Mouse (Mus musculus): ENCODE measurements around the gene Mx1. TPM values are rescaled to one million over a fixed set of nuclear protein-coding genes. Genes with fewer than 3 reads are reported as not detected.
A peak's percentile ranks its signal among the peaks of the same experiment; 100 is the strongest.

Gene Mx1
- polyA plus RNA-seq, 1 experiment from 2014 or later = 0.04 TPM

DNA sequence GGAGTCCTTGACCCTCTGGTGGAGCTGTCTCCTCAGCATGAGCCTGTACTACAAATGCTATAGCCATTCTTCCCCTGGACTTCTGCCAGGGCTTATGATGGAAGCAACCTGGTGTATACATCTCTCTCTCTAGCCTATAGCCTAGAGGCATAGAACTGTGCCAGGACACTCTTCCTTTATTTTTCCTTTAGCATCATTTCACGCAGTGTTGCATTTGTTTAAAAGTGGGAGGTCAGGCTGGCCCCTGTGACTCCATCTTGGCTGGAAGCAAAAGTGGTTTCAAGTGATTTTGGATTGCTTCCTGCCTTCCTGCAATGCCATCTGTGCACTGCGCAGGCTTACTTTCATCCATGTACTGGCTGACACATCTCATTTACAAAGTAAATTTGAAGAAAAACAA is 28.5 kb downstream of the Mx1 start:
- Histone ChIP-seq H3K36me3 (ENCODE audit: control insufficient read depth, insufficient read depth, low read length) (no peaks in the 10 kb centered on the region), H3K27ac (ENCODE audit: low read depth, low read length) (no peak overlapping the region), H3K4me1 (ENCODE audit: control insufficient read depth, insufficient read depth, low read length) (no peaks in the 10 kb centered on the region), H3K9me3 (ENCODE audit: control insufficient read depth, low read length) (no peaks in the 10 kb centered on the region), H3K4me3 (ENCODE audit: low read depth, low read length) (no peak overlapping the region), H3K27me3 (ENCODE audit: control insufficient read depth, insufficient read depth, low read length) (no peaks in the 10 kb centered on the region), H3K9ac (ENCODE audit: low read length) (no peak overlapping the region), H3K4me2 (no peak overlapping the region)
- ATAC-seq (ENCODE audit: low FRiP score) = no peak
- WGBS = 83% methylated on average over 2 of the region's 2 CpGs
- no peak for DNase-seq (ENCODE audit: low spot score, missing footprints)

GRCm38 (mm10) chr16:97431328-97431727 is 31.4 kb downstream of the Mx1 start:
- no peak overlapping the region for H3K4me3 ChIP-seq (ENCODE audit: low read depth, low read length)
- H3K36me3 ChIP-seq (ENCODE audit: control insufficient read depth, insufficient read depth, low read length) = no peaks in the 10 kb centered on the region
- H3K9ac ChIP-seq (ENCODE audit: low read length) = no peak overlapping the region
- no peak overlapping the region for H3K27ac ChIP-seq (ENCODE audit: low read depth, low read length)
- no peak for ATAC-seq (ENCODE audit: low FRiP score)
- H3K27me3 ChIP-seq (ENCODE audit: control insufficient read depth, insufficient read depth, low read length) = no peaks in the 10 kb centered on the region
- DNase-seq (ENCODE audit: low spot score, missing footprints) = no peak
- 83% methylated on average over 4 of the region's 4 CpGs for WGBS
- H3K4me1 ChIP-seq (ENCODE audit: control insufficient read depth, insufficient read depth, low read length) = no peaks in the 10 kb centered on the region
- no peak overlapping the region for H3K4me2 ChIP-seq
- no peaks in the 10 kb centered on the region for H3K9me3 ChIP-seq (ENCODE audit: control insufficient read depth, low read length)

DNA sequence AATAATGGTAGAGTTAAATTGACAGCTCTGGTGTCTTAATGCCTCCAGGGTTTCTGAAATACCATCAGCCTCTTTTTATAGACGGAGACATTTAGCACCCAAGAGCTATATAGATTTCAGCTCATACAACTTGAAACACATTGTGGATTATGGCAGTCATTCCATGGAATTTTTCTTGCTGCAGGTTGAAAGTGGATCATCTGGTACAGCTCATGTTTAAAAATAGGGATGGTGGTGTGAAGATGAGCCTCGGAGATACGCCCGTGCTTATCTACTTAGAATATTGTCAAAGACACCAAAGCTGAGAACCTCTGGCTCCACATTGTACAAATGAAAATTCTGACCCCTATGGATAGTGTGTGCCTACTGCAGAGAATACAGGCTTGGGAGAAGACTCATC is 32.6 kb downstream of the Mx1 start:
- Histone ChIP-seq H3K4me1 (ENCODE audit: control insufficient read depth, insufficient read depth, low read length) (no peaks in the 10 kb centered on the region), H3K36me3 (ENCODE audit: control insufficient read depth, insufficient read depth, low read length) (no peaks in the 10 kb centered on the region), H3K9me3 (ENCODE audit: control insufficient read depth, low read length) (no peaks in the 10 kb centered on the region), H3K4me3 (ENCODE audit: low read depth, low read length) (no peak overlapping the region), H3K4me2 (no peak overlapping the region), H3K27me3 (ENCODE audit: control insufficient read depth, insufficient read depth, low read length) (no peaks in the 10 kb centered on the region), H3K9ac (ENCODE audit: low read length) (no peak overlapping the region), H3K27ac (ENCODE audit: low read depth, low read length) (no peak overlapping the region)
- DNase-seq (ENCODE audit: low spot score, missing footprints) = no peak
- no peak for ATAC-seq (ENCODE audit: low FRiP score)
- WGBS = 96% methylated on average over 4 of the region's 4 CpGs

DNA sequence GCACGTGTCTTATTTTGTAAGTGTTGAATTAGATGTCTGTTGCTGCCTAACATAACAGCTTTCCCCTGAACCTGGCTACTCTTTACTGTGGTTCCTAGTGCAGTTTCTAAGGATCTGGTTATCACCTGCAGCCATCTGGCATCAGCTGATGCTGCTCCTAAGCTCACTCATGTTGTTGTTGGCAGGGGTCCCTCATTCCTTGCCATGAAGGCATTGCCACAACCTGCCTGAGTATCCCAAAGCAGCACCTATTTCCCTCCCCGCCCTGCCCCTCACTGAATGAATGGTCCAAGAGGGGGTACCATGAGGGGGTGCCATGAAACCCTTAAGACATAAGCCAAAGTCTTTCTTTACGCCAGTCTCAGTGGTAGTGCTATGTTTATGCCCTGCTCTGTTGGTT is 34.7 kb downstream of the Mx1 start:
- DNase-seq (ENCODE audit: low spot score, missing footprints) (no peak), ATAC-seq (ENCODE audit: low FRiP score) (no peak)
- no peaks in the 10 kb centered on the region for H3K36me3 ChIP-seq (ENCODE audit: control insufficient read depth, insufficient read depth, low read length)
- no peak overlapping the region for H3K9ac ChIP-seq (ENCODE audit: low read length)
- no peak overlapping the region for H3K4me3 ChIP-seq (ENCODE audit: low read depth, low read length)
- H3K4me1 ChIP-seq (ENCODE audit: control insufficient read depth, insufficient read depth, low read length) = no peaks in the 10 kb centered on the region
- WGBS = 81% methylated on average over 3 of the region's 3 CpGs
- no peaks in the 10 kb centered on the region for H3K27me3 ChIP-seq (ENCODE audit: control insufficient read depth, insufficient read depth, low read length)
- H3K27ac ChIP-seq (ENCODE audit: low read depth, low read length) = no peak overlapping the region
- H3K4me2 ChIP-seq = no peak overlapping the region
- no peaks in the 10 kb centered on the region for H3K9me3 ChIP-seq (ENCODE audit: control insufficient read depth, low read length)

DNA sequence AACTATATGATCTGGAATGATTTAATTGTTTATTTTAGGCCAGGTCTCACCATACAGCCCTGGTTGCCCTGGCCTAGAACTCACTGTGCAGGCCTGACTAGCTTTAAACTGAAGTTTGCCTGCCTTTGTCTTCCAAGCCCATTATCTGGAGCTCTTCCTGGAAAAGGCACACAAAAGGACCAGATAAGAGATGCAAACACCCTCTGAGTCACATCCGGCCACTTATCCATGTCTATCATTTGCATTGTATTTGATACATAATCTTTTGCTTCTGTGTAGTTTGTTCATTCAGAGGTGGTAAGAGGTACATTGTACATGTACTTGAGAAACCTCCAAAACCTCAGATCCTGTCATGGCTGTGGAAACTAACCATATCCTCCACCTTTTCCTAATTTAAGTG is 39.1 kb downstream of the Mx1 start:
- H3K4me3 ChIP-seq (ENCODE audit: low read depth, low read length) = no peak overlapping the region
- H3K27me3 ChIP-seq (ENCODE audit: control insufficient read depth, insufficient read depth, low read length) = no peaks in the 10 kb centered on the region
- H3K36me3 ChIP-seq (ENCODE audit: control insufficient read depth, insufficient read depth, low read length) = no peaks in the 10 kb centered on the region
- DNase-seq (ENCODE audit: low spot score, missing footprints) = no peak
- no peak for ATAC-seq (ENCODE audit: low FRiP score)
- H3K27ac ChIP-seq (ENCODE audit: low read depth, low read length) = no peak overlapping the region
- H3K9me3 ChIP-seq (ENCODE audit: control insufficient read depth, low read length) = no peaks in the 10 kb centered on the region
- no peak overlapping the region for H3K9ac ChIP-seq (ENCODE audit: low read length)
- H3K4me1 ChIP-seq (ENCODE audit: control insufficient read depth, insufficient read depth, low read length) = no peaks in the 10 kb centered on the region
- 74% methylated on average over 1 of the region's 1 CpGs for WGBS
- no peak overlapping the region for H3K4me2 ChIP-seq

GRCm38 (mm10) chr16:97421671-97422070 is 41.0 kb downstream of the Mx1 start:
- DNase-seq (ENCODE audit: low spot score, missing footprints) (no peak), ATAC-seq (ENCODE audit: low FRiP score) (no peak)
- 90% methylated on average over 6 of the region's 6 CpGs for WGBS

DNA sequence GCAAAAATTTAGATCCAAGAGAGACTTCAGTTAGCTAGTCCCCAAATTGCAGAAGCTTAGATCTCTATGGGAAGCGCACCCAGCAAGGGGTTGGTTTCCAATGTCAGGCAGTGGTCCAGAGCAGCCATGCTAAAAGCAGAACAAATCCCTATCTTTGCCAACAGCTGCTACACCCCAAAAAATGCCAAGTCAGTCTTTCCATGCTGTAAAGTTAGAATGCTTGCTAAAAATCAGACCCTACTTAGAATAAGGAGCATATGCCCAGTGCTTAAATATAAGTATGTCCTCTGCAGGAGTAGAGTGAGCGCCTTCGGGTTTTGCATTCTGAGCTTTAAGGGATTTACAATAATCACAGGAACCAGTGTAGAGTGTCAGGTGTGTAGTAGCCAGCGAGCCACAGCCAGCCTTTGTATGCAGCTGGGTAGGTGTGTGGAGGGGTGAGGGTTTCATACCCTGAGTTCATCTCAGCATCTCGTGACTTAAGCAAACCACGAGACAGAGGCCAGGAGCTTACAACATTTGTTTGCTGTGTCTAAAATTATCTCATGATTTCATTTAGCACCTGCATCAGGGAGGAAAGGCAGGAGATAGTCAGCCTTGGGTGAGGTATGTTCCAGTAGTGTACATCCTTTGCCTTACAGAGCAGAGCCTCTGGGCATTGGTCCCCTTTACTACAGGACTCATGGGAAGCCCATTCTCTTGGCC is 43.8 kb downstream of the Mx1 start:
- Histone ChIP-seq H3K4me3 (ENCODE audit: low read depth, low read length) (no peak overlapping the region), H3K4me1 (ENCODE audit: control insufficient read depth, insufficient read depth, low read length) (no peaks in the 10 kb centered on the region), H3K4me2 (no peak overlapping the region), H3K36me3 (ENCODE audit: control insufficient read depth, insufficient read depth, low read length) (no peaks in the 10 kb centered on the region), H3K27ac (ENCODE audit: low read depth, low read length) (no peak overlapping the region), H3K9me3 (ENCODE audit: control insufficient read depth, low read length) (no peaks in the 10 kb centered on the region), H3K9ac (ENCODE audit: low read length) (no peak overlapping the region), H3K27me3 (ENCODE audit: control insufficient read depth, insufficient read depth, low read length) (no peaks in the 10 kb centered on the region)
- DNase-seq (ENCODE audit: low spot score, missing footprints) = no peak
- WGBS = 87% methylated on average over 6 of the region's 6 CpGs
- no peak for ATAC-seq (ENCODE audit: low FRiP score)

More at GRCm38 (mm10) chr16:97421671-97422070, 41.0 kb downstream of the Mx1 start:
- Histone ChIP-seq H3K36me3 (ENCODE audit: control insufficient read depth, insufficient read depth, low read length) (no peaks in the 10 kb centered on the region), H3K27ac (ENCODE audit: low read depth, low read length) (no peak overlapping the region), H3K9ac (ENCODE audit: low read length) (no peak overlapping the region), H3K4me1 (ENCODE audit: control insufficient read depth, insufficient read depth, low read length) (no peaks in the 10 kb centered on the region), H3K27me3 (ENCODE audit: control insufficient read depth, insufficient read depth, low read length) (no peaks in the 10 kb centered on the region), H3K9me3 (ENCODE audit: control insufficient read depth, low read length) (no peaks in the 10 kb centered on the region), H3K4me2 (no peak overlapping the region), H3K4me3 (ENCODE audit: low read depth, low read length) (no peak overlapping the region)

DNA sequence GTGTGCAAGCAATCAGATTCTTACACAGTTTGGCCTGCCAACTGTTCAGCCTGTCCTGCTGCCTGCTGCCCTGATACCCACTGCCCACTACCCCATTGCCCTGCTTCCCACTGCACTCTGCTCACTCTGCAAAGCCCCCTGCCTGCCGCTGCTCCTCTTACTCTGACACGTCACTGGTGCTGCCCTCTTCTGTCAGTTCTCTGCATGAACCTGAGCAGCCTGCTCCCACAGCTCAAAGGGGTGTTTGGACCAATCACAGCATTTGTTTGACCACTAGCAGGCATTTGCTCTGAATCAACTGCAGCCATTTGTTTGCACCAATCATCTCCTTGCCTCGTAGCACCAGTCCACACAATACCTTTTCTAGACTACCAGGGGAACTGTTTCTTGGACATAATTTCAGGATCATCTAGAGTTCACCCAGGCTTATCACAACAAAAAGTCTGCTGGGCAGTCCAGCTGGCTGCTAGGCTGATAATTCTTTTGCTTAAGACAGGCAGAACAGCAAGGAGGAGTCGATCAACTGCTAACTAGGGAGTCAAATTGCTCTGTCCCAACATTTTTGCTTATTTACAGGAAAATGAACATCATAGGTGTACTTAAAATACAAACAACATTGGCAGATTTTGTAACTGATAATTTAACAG is 44.7 kb downstream of the Mx1 start:
- peak; percentile 89 for DNase-seq (ENCODE audit: low spot score, missing footprints)
- Histone ChIP-seq H3K4me3 (ENCODE audit: low read depth, low read length) (no peak overlapping the region), H3K9ac (ENCODE audit: low read length) (no peak overlapping the region), H3K27me3 (ENCODE audit: control insufficient read depth, insufficient read depth, low read length) (no peaks in the 10 kb centered on the region), H3K4me1 (ENCODE audit: control insufficient read depth, insufficient read depth, low read length) (no peaks in the 10 kb centered on the region), H3K9me3 (ENCODE audit: control insufficient read depth, low read length) (no peaks in the 10 kb centered on the region), H3K4me2 (no peak overlapping the region), H3K27ac (ENCODE audit: low read depth, low read length) (no peak overlapping the region), H3K36me3 (ENCODE audit: control insufficient read depth, insufficient read depth, low read length) (no peaks in the 10 kb centered on the region)
- ATAC-seq (ENCODE audit: low FRiP score) = peak; percentile 91
- 22% methylated on average over 4 of the region's 4 CpGs for WGBS

DNA sequence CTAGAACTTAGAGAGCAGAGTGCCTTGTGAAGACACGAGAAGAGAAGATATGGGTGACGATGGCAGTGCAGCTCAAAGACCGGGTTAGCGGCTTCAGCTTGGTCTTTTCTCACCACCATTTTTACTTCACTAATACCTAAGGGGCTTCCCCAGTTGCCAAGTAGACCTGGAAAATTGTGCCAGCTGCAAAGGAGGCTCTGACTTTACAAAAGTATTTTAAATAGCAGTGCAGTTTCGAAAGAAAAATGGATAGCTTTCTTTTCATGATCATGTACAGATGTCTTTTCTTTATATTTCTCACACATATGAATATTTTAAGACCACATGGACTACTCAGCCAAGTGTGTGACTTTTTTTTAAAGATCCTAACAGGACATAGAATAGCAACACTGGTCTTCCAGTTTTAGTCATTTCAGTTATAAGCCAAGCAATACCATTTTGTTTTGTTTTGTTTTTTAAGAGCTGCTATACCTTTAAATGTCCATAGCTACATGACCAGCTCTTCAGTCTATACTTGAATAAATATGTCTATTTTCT is 57.2 kb downstream of the Mx1 start:
- ATAC-seq (ENCODE audit: low FRiP score) (no peak), DNase-seq (ENCODE audit: low spot score, missing footprints) (no peak)
- Histone ChIP-seq H3K27ac (ENCODE audit: low read depth, low read length) (no peak overlapping the region), H3K36me3 (ENCODE audit: control insufficient read depth, insufficient read depth, low read length) (no peaks in the 10 kb centered on the region), H3K9me3 (ENCODE audit: control insufficient read depth, low read length) (no peaks in the 10 kb centered on the region), H3K4me3 (ENCODE audit: low read depth, low read length) (no peak overlapping the region), H3K4me2 (no peak overlapping the region), H3K9ac (ENCODE audit: low read length) (no peak overlapping the region), H3K27me3 (ENCODE audit: control insufficient read depth, insufficient read depth, low read length) (no peaks in the 10 kb centered on the region), H3K4me1 (ENCODE audit: control insufficient read depth, insufficient read depth, low read length) (no peaks in the 10 kb centered on the region)
- WGBS = 94% methylated on average over 5 of the region's 5 CpGs

All from midbrain, embryonic 11.5 days (tissue).